Mouse (Mus musculus) midbrain, postnatal 0 days (tissue): ENCODE measurements around the gene Gltp. TPM values are rescaled to one million over a fixed set of nuclear protein-coding genes. Genes with fewer than 3 reads are reported as not detected.

Experiments
- ATAC-seq: fragments of 200-750 bp; cut with Nextera tagmentation; 2 replicates; pipeline ENCODE4 v1.8.0; 2017; ENCODE audit warnings: moderate number of reproducible peaks, mild to moderate bottlenecking, moderate TSS enrichment, moderate library complexity; ENCODE audit not compliant: low FRiP score
- DNase-seq: peaks from one replicate; pipeline ENCODE4 v3.0.0-alpha.2; 2015; ENCODE audit warnings: low spot score
- H3K27ac ChIP-seq: fragments of 300-500 bp; sonication (generic); 2 replicates; pipeline ENCODE4 v1.5.1; 2014; ENCODE audit warnings: low read depth, mild to moderate bottlenecking, low read length, mixed read lengths
- H3K27me3 ChIP-seq: fragments of 300-500 bp; sonication (generic); 2 replicates; pipeline ENCODE4 v1.6.1; 2014; ENCODE audit warnings: low read length, control low read depth, mixed read lengths; ENCODE audit not compliant: insufficient read depth
- H3K36me3 ChIP-seq: fragments of 300-500 bp; sonication (generic); 2 replicates; pipeline ENCODE4 v1.6.1; 2014; ENCODE audit warnings: low read length, control low read depth, mixed read lengths; ENCODE audit not compliant: insufficient read depth
- H3K4me1 ChIP-seq: fragments of 300-500 bp; sonication (generic); 2 replicates; pipeline ENCODE4 v1.6.1; 2014; ENCODE audit warnings: mild to moderate bottlenecking, control low read depth, antibody characterized with exemption, low read length, mixed read lengths; ENCODE audit not compliant: insufficient read depth
- H3K4me2 ChIP-seq: fragments of 300-500 bp; sonication (generic); 2 replicates; pipeline ENCODE4 v1.6.1; 2014; ENCODE audit warnings: low read depth, mild to moderate bottlenecking, low read length, mixed read lengths; ENCODE audit not compliant: poor library complexity, severe bottlenecking
- H3K4me3 ChIP-seq: fragments of 300-500 bp; sonication (generic); 2 replicates; pipeline ENCODE4 v1.5.1; 2014; ENCODE audit warnings: low read depth, mild to moderate bottlenecking, low read length, moderate library complexity
- H3K9ac ChIP-seq: fragments of 300-500 bp; sonication (generic); replicated peaks from 2 replicates; pipeline ENCODE4 v1.6.1; 2014; ENCODE audit warnings: mild to moderate bottlenecking, low read length, moderate library complexity, mixed read lengths; ENCODE audit not compliant: poor library complexity, severe bottlenecking
- H3K9me3 ChIP-seq: fragments of 300-500 bp; sonication (generic); 2 replicates; pipeline ENCODE4 v1.6.1; 2016; ENCODE audit warnings: low read length, control low read depth
- CTCF ChIP-seq: IDR thresholded peaks from 2 replicates; pipeline ENCODE4 v1.5.1; 2016; ENCODE audit warnings: antibody characterized with exemption, mild to moderate bottlenecking
- WGBS: fragments of 180-500 bp; shearing (Covaris S2); extraction: QIAGEN DNeasy Blood & Tissue Kit; methylation state at CpG from one replicate; pipeline ENCODE4 v1.1.7; 2014; 5-methylcytosine and 5-hydroxymethylcytosine counted together
- microRNA-seq: library from miRNA; unstranded; fragments of <30 nt; microRNA quantifications from one replicate; pipeline ENCODE4, GENCODE M21; 2016; ENCODE audit warnings: borderline number of aligned reads
- polyA plus RNA-seq: library from polyadenylated mRNA; unstranded; fragments of >200 nt; fragmentation: Nextera tagmentation; extraction: Ambion mirVana; gene quantifications from 2 replicates; pipeline ENCODE4 v1.2.1, GENCODE M21; 2015
- total RNA-seq: library from RNA; depleted of rRNA; stranded (reverse); fragments of >200 nt; gene quantifications from 2 replicates; pipeline ENCODE4 v1.2.3, GENCODE M21; 2014; rRNA removed

Gltp gene
- total and polyA plus RNA-seq, 2 experiments from 2014 or later, result 32.6 to 42.1 TPM

DNA sequence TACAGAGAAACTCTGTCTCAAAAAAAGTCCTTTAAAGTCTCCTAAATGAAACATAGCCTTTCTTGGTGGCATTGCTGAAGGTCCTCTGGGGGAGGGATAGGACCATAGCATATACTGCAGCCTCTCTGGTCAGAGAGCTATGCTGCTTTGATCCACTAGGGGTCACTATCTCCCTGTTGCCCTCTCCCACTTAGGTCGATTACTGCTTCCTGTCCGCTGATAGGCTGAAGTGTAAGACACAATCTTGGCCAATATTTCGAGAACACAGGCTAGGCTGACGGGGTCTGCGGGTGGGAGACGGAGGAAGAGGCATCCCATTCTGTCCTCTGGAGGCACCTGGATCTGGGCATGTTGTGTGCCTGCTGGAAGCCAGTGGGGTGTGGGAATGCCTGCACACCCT lies 70.5 kb downstream of the Gltp start:
- ATAC-seq (no peak), DNase-seq (no peak)
- peak; percentile 62 for TF ChIP-seq CTCF
- no peak overlapping the region for H3K4me3 ChIP-seq
- H3K4me2 ChIP-seq, result no peak overlapping the region
- no peak overlapping the region for H3K9ac ChIP-seq
- no peaks in the 10 kb centered on the region for H3K36me3 ChIP-seq
- H3K4me1 ChIP-seq, result no peaks in the 10 kb centered on the region
- no peak overlapping the region for H3K27ac ChIP-seq
- H3K27me3 ChIP-seq, result no peaks in the 10 kb centered on the region
- WGBS, result 50% methylated on average over 6 of the region's 6 CpGs
- H3K9me3 ChIP-seq, result no peaks in the 10 kb centered on the region

Small RNA genes lying within 50 kb of the gene (microRNA-seq; reads per million reads assigned to microRNA genes)
- gene Mir7028, result not detected

Other genes starting within 250 kb of the Gltp start
- 28.8 and 39.9 TPM in 2 replicates for gene Mmab, start 246.9 kb downstream of the Gltp start, total RNA-seq
- 38.6 and 39.0 TPM in 2 replicates for gene Mmab, start 246.9 kb downstream of the Gltp start, polyA plus RNA-seq
- 113 and 115 TPM in 2 replicates for gene Mvk, start 246.7 kb downstream of the Gltp start, total RNA-seq
- gene Mvk, start 246.7 kb downstream of the Gltp start, polyA plus RNA-seq, result 70.6 and 73.0 TPM in 2 replicates
- 5.6 and 10.4 TPM in 2 replicates for gene Fam222a, start 123.0 kb downstream of the Gltp start, total RNA-seq
- gene Fam222a, start 123.0 kb downstream of the Gltp start, polyA plus RNA-seq, result 3.5 and 4.2 TPM in 2 replicates
- 1.2 and 3.4 TPM in 2 replicates for gene Trpv4, start 32.6 kb downstream of the Gltp start, total RNA-seq
- 0.88 and 1.4 TPM in 2 replicates for gene Trpv4, start 32.6 kb downstream of the Gltp start, polyA plus RNA-seq
- 10.9 and 11.2 TPM in 2 replicates for gene Tchp, start 16.8 kb upstream of the Gltp start, total RNA-seq
- gene Tchp, start 16.8 kb upstream of the Gltp start, polyA plus RNA-seq, result 12.6 and 14.4 TPM in 2 replicates
- 39.3 and 47.3 TPM in 2 replicates for gene Ankrd13a, start 83.7 kb upstream of the Gltp start, total RNA-seq
- 22.4 and 24.9 TPM in 2 replicates for gene Ankrd13a, start 83.7 kb upstream of the Gltp start, polyA plus RNA-seq
- 41.8 and 45.1 TPM in 2 replicates for gene Git2, start 84.5 kb upstream of the Gltp start, total RNA-seq
- gene Git2, start 84.5 kb upstream of the Gltp start, polyA plus RNA-seq, result 25.5 and 33.8 TPM in 2 replicates
- gene 1500011B03Rik, start 132.5 kb upstream of the Gltp start, total RNA-seq, result 299 and 345 TPM in 2 replicates
- gene 1500011B03Rik, start 132.5 kb upstream of the Gltp start, polyA plus RNA-seq, result 372 and 393 TPM in 2 replicates
- gene 4930519G04Rik, start 162.7 kb upstream of the Gltp start, total RNA-seq, result not detected in 2 replicates
- not detected in 2 replicates for gene 4930519G04Rik, start 162.7 kb upstream of the Gltp start, polyA plus RNA-seq
- gene Gm9936, start 167.7 kb upstream of the Gltp start, total RNA-seq, result 5.8 and 6.7 TPM in 2 replicates
- 3.1 and 3.3 TPM in 2 replicates for gene Gm9936, start 167.7 kb upstream of the Gltp start, polyA plus RNA-seq
- 1.8 and 6.3 TPM in 2 replicates for gene Oasl2, start 206.0 kb upstream of the Gltp start, total RNA-seq
- 3.9 and 5.1 TPM in 2 replicates for gene Oasl2, start 206.0 kb upstream of the Gltp start, polyA plus RNA-seq
- gene Oasl1, start 232.3 kb upstream of the Gltp start, total RNA-seq, result 0.24 and 3.8 TPM in 2 replicates
- 0.32 and 0.79 TPM in 2 replicates for gene Oasl1, start 232.3 kb upstream of the Gltp start, polyA plus RNA-seq